Mouse (Mus musculus): ENCODE data around the gene Clcnkb.

- TF ChIP-seq PAX5 (IDR thresholded peaks at IDR 0.05; ENCODE audit: low read length) (no peak), CTCF (conservative IDR thresholded peaks at IDR 0.05 in 1 of 2, IDR thresholded peaks at IDR 0.05 in 1 of 2; ENCODE audit: low read depth in 2 of 2, low read length in 2 of 2) (no peak), POLR2A (IDR thresholded peaks at IDR 0.05; ENCODE audit: low read depth, low read length) (no peak), USF1 (IDR thresholded peaks at IDR 0.05; ENCODE audit: low read depth, low read length) (no peak), TCF12 (IDR thresholded peaks at IDR 0.05; ENCODE audit: low read depth, low read length) (no peak), POLR2AphosphoS2 (IDR thresholded peaks at IDR 0.05; ENCODE audit: low read depth, low read length) (no peak), ZC3H11A (IDR thresholded peaks at IDR 0.05; ENCODE audit: low read depth, low read length) (no peak), MAX (IDR thresholded peaks at IDR 0.05; ENCODE audit: low read length) (no peak), EP300 (IDR thresholded peaks at IDR 0.05; ENCODE audit: low read length) (no peak)
These were observed 7.2 kb downstream of the Clcnkb start for GRCm38 (mm10) chr4:141408577-141408976.

Data from CH12.LX (cell line).